Mouse (Mus musculus) testis, postnatal 14 days (tissue): ENCODE data around the gene Fancd2.
A peak's percentile ranks its signal among the peaks of the same experiment; 100 is the strongest.

Experiments
- DNase-seq: peaks from one replicate; pipeline ENCODE4 v3.0.0; 2021; ENCODE audit warnings: low spot score

Gene Fancd2

GRCm38 (mm10) chr6:113523420-113523819 lies 8.1 kb upstream of the Fancd2 start:
- no peak for DNase-seq

GRCm38 (mm10) chr6:113531840-113532404 lies 440 bp downstream of the Fancd2 start:
- no peak for DNase-seq

GRCm38 (mm10) chr6:113534886-113535285 lies 3.4 kb downstream of the Fancd2 start:
- no peak for DNase-seq

- DNase-seq, result no peak
Measured at GRCm38 (mm10) chr6:113541610-113542009, 10.1 kb downstream of the Fancd2 start.

GRCm38 (mm10) chr6:113543906-113544481 lies 12.5 kb downstream of the Fancd2 start:
- no peak for DNase-seq

GRCm38 (mm10) chr6:113559736-113560135 lies 28.3 kb downstream of the Fancd2 start:
- no peak for DNase-seq

- DNase-seq, result no peak
Measured at GRCm38 (mm10) chr6:113564557-113564956, 33.1 kb downstream of the Fancd2 start.

- no peak for DNase-seq
Measured at GRCm38 (mm10) chr6:113576044-113576443, 44.6 kb downstream of the Fancd2 start.

GRCm38 (mm10) chr6:113579306-113579705 lies 47.8 kb downstream of the Fancd2 start:
- DNase-seq, result no peak

GRCm38 (mm10) chr6:113583023-113583422 lies 51.5 kb downstream of the Fancd2 start:
- DNase-seq, result no peak

GRCm38 (mm10) chr6:113585065-113585464 lies 53.6 kb downstream of the Fancd2 start:
- no peak for DNase-seq

GRCm38 (mm10) chr6:113586466-113587183 lies 55.1 kb downstream of the Fancd2 start:
- DNase-seq, result no peak

- DNase-seq, result no peak
Measured at GRCm38 (mm10) chr6:113592637-113593036, 61.2 kb downstream of the Fancd2 start.

GRCm38 (mm10) chr6:113597945-113598344 lies 66.5 kb downstream of the Fancd2 start:
- DNase-seq, result no peak

GRCm38 (mm10) chr6:113599833-113600232 lies 68.4 kb downstream of the Fancd2 start:
- DNase-seq, result peak; percentile 60

GRCm38 (mm10) chr6:113600543-113601139 lies 69.2 kb downstream of the Fancd2 start, which contains the start of gene Fancd2os:
Fancd2os (minus strand) TSS chr6:113600715.
- no peak for DNase-seq

- no peak for DNase-seq
Measured at GRCm38 (mm10) chr6:113602821-113603220, 71.3 kb downstream of the Fancd2 start.

GRCm38 (mm10) chr6:113603993-113604392 lies 72.5 kb downstream of the Fancd2 start:
- no peak for DNase-seq

- peak; percentile 91 for DNase-seq
Measured at GRCm38 (mm10) chr6:113604432-113605223, 73.1 kb downstream of the Fancd2 start, which contains the start of gene Brk1. Brk1 (plus strand) TSS chr6:113604772.

GRCm38 (mm10) chr6:113605224-113605545 lies 73.7 kb downstream of the Fancd2 start:
- no peak for DNase-seq

GRCm38 (mm10) chr6:113608871-113609270 lies 77.4 kb downstream of the Fancd2 start:
- no peak for DNase-seq

GRCm38 (mm10) chr6:113609293-113609692 lies 77.8 kb downstream of the Fancd2 start:
- DNase-seq, result no peak
